Mouse (Mus musculus): ENCODE measurements around the gene Celf6.

DNA sequence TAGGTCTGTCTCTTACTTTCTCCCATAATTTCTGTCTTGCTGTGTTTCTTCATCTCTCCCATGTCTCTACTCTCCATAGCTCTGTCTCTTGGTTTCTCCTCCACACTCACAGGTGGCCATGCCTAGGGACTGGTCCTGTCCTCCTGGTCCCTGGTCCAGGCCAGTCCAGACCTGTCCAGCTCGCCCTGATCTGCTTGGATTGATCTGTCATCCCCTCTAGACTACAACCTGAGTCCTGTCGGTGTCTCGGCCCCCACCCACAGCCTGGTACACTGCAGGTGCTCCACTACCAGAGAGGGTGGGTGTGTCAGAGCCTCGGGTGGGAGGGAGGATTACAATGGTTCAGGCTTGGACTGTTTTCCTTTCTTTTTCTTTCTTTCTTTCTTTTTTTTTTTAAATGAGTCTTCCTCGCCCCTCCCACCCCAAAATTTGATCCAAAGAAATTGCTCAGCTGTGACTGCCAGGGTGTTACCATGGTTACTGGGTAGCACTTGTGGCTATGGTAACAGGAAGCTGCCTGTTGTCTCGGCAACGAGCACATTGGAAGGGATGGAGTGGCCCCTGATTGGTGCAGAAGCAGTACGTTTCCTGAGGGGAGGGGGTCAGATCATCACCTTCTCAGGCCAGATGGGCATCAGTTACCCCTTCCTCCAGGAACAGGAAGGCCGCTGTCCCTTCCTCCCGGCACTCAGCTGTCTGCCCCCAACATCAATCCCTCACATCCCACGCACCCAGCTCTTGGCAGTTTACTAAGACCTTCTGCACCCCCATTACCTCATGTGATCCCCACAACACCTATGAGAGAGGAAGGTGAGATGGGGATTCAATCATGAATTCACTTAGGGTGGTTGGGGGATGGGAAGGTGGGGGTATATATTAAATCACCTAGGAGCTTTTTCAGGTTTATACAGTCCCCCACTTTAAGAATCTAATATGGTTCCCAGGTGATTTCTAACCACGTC is 11.3 kb downstream of the Celf6 start:
- TF ChIP-seq CTCF (IDR thresholded peaks at IDR 0.05; ENCODE audit: extremely low read depth, insufficient read depth, insufficient read length, insufficient replicate concordance) (no peak), POLR2A (IDR thresholded peaks at IDR 0.05; ENCODE audit: low read depth, low read length) (no peak)

Data from spleen, adult 2 months (tissue).